Comparison of ENCODE assay signal across 20 mouse cellular contexts in the genomic region with DNA sequence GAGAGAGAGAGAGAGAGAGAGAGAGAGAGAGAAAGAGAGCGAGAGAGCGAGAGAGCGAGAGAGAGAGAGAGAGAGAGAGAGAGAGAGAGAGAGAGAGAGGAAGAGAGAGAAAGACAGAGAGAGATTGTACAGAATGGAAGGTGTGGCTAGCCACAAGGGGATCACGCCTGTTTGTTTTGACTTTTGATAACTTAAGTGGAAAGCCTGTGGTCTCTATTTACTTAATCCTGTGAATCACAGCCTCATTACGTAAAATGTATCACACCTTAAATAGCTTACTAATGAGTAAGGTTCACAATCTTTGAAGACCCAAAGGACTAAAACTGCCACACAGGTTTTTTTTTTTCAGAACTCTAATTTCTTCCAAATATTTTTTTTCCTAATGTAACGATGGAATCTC. TPM values are rescaled to one million over a fixed set of nuclear protein-coding genes. Genes with fewer than 3 reads are reported as not detected.
"Had no signal": no experiment of that assay in that cellular context is flagged by ENCODE, and none has a peak within 500 bp of the region (broad histone marks: within the 10 kb centered on the region; RNA-seq: fewer than 3 reads in every experiment).

No protein-coding gene starts in this region.

- H3K36me3 ChIP-seq: liver, embryonic 13.5 days; midbrain, embryonic 10.5 days had no signal

- DNase-seq: layer of hippocampus, adult 9-11 months; layer of hippocampus, postnatal 36 days; liver, embryonic 13.5 days; midbrain, embryonic 14.5 days; thymus, adult 2 months; thymus, postnatal 14 days had no signal

- H3K4me3 ChIP-seq: layer of hippocampus, adult 2 months; left cerebral cortex, adult 2 months; liver, embryonic 13.5 days; megakaryocyte, embryonic 14.5 days; midbrain, embryonic 10.5 days had no signal

- H3K4me1 ChIP-seq: liver, embryonic 13.5 days; megakaryocyte, embryonic 14.5 days; midbrain, embryonic 10.5 days had no signal

- H3K9me3 ChIP-seq: liver, embryonic 13.5 days; midbrain, embryonic 10.5 days had no signal

- H3K4me2 ChIP-seq: liver, embryonic 13.5 days; lung, embryonic 14.5 days had no signal

- H3K9ac ChIP-seq: liver, embryonic 13.5 days; lung, embryonic 14.5 days had no signal

- ATAC-seq: intestine, postnatal 0 days had no signal

- H3K27me3 ChIP-seq: liver, embryonic 13.5 days; megakaryocyte, embryonic 14.5 days had no signal

- H3K27ac ChIP-seq: kidney, postnatal 0 days; layer of hippocampus, adult 2 months; left cerebral cortex, adult 2 months; liver, embryonic 13.5 days; midbrain, embryonic 10.5 days had no signal

RNA-seq across cellular contexts. Expression of a gene that starts 58.9 kb away (rescaled TPM):
- total RNA-seq: layer of hippocampus, adult 2 months; layer of hippocampus, postnatal 36 days; left cerebral cortex, adult 2 months; left cerebral cortex, postnatal 10 days; left cerebral cortex, postnatal 36 days; liver, adult 2 months; midbrain, postnatal 0 days had no signal
- polyA plus RNA-seq: liver, adult 2 months; liver, embryonic 13.5 days; liver, embryonic 16.5 days; midbrain, embryonic 10.5 days; midbrain, embryonic 14.5 days; neural tube, embryonic 11.5 days; neural tube, embryonic 14.5 days had no signal
